8 mouse cellular contexts compared by ENCODE assay signal in genomic region chr11:67675562-67676540, GRCm38 (mm10). TPM values are rescaled to one million over a fixed set of nuclear protein-coding genes. Genes with fewer than 3 reads are reported as not detected.
DNase-seq lines count a peak whose midpoint lies in the region; ATAC-seq and TF ChIP-seq lines count a peak whose summit lies in the region.
"Had no signal": no experiment of that assay in that cellular context is flagged by ENCODE, and none has a peak within 500 bp of the region (broad histone marks: within the 10 kb centered on the region; RNA-seq: fewer than 3 reads in every experiment).

No protein-coding gene starts in this region.

- no peak for TF ChIP-seq POLR2A in bone marrow, adult 2 months (IDR thresholded peaks at IDR 0.05; ENCODE audit: borderline replicate concordance, control insufficient read depth, low read depth, low read length)
- TF ChIP-seq POLR2A in olfactory bulb, adult 2 months (IDR thresholded peaks at IDR 0.05; ENCODE audit: insufficient read depth, low read depth, low read length), result no peak

- no peaks in the 10 kb centered on the region for H3K9me3 ChIP-seq in intestine, postnatal 0 days (ENCODE audit: control insufficient read depth)
- H3K9me3 ChIP-seq in lung, embryonic 14.5 days (ENCODE audit: low read depth, low read length), result no peaks in the 10 kb centered on the region
- H3K9me3 ChIP-seq: heart, embryonic 15.5 days had no signal

- DNase-seq in spleen, postnatal 36 days (ENCODE audit: low spot score in 2 of 2), result peak; percentile 10 to 44
- DNase-seq in spleen, postnatal 14 days (ENCODE audit: low spot score in 2 of 2), result no peak
- DNase-seq in fibroblast of lung, adult 2 months (ENCODE audit: low read depth), result peak; percentile 20
- peak; percentile 93 for DNase-seq in lung, embryonic 14.5 days

- 26% methylated on average over 12 of the region's 12 CpGs for WGBS in bone marrow, adult 2 months
- WGBS in intestine, postnatal 0 days, result 62% methylated on average over 11 of the region's 12 CpGs
- WGBS in lung, embryonic 14.5 days, result 61% methylated on average over 12 of the region's 12 CpGs
- WGBS in olfactory bulb, adult 2 months, result 61% methylated on average over 12 of the region's 12 CpGs

- TF ChIP-seq CTCF in bone marrow, adult 2 months (IDR thresholded peaks at IDR 0.05; ENCODE audit: control insufficient read depth, insufficient read depth, low read length), result peak; percentile 58
- TF ChIP-seq CTCF in intestine, postnatal 0 days (IDR thresholded peaks at IDR 0.05; ENCODE audit: low read depth), result peak; percentile 90
- peak; percentile 92 for TF ChIP-seq CTCF in lung, embryonic 14.5 days (IDR thresholded peaks at IDR 0.05; ENCODE audit: low read depth)
- no peak for TF ChIP-seq CTCF in olfactory bulb, adult 2 months (IDR thresholded peaks at IDR 0.05; ENCODE audit: insufficient read depth, low read depth, low read length)

- H3K4me1 ChIP-seq in bone marrow, adult 2 months (ENCODE audit: control insufficient read depth, insufficient read depth, low read length), result peaks cover 3% of the 10 kb centered on the region
- H3K4me1 ChIP-seq in intestine, postnatal 0 days (replicated peaks; ENCODE audit: control insufficient read depth, insufficient read depth, low read length), result no peaks in the 10 kb centered on the region
- no peaks in the 10 kb centered on the region for H3K4me1 ChIP-seq in lung, embryonic 14.5 days (ENCODE audit: insufficient read depth)
- peaks cover 40% of the 10 kb centered on the region for H3K4me1 ChIP-seq in olfactory bulb, adult 2 months (ENCODE audit: control insufficient read depth, insufficient read depth, low read length)

- H3K9ac ChIP-seq in intestine, postnatal 0 days (ENCODE audit: low read depth, low read length), result no peak overlapping the region
- H3K9ac ChIP-seq in lung, embryonic 14.5 days, result no peak overlapping the region
- H3K9ac ChIP-seq: heart, embryonic 15.5 days had no signal

- H3K36me3 ChIP-seq in intestine, postnatal 0 days (ENCODE audit: control insufficient read depth, insufficient read depth), result no peaks in the 10 kb centered on the region
- H3K36me3 ChIP-seq in lung, embryonic 14.5 days (ENCODE audit: insufficient read depth), result no peaks in the 10 kb centered on the region
- H3K36me3 ChIP-seq: heart, embryonic 15.5 days had no signal

- H3K4me2 ChIP-seq in intestine, postnatal 0 days (replicated peaks; ENCODE audit: low read depth), result no peak overlapping the region
- H3K4me2 ChIP-seq in lung, embryonic 14.5 days, result no peak overlapping the region
- H3K4me2 ChIP-seq: heart, embryonic 15.5 days had no signal

- ATAC-seq in intestine, postnatal 0 days, result 0 out of 2 replicates have a peak, but pooled peaks have one; percentile 25
- ATAC-seq in lung, embryonic 14.5 days (ENCODE audit: insufficient read depth), result peak; percentile 60

- H3K27ac ChIP-seq in bone marrow, adult 2 months (ENCODE audit: control insufficient read depth, insufficient read depth, low read depth, low read length, poor library complexity), result peak overlapping the region; percentile 60
- H3K27ac ChIP-seq in intestine, postnatal 0 days (ENCODE audit: low read depth, low read length), result no peak overlapping the region
- no peak overlapping the region for H3K27ac ChIP-seq in lung, embryonic 14.5 days (ENCODE audit: low read depth)
- H3K27ac ChIP-seq in olfactory bulb, adult 2 months (ENCODE audit: insufficient read depth, low read depth, low read length), result 0 out of 2 replicates have a peak overlapping the region, but pooled peaks have one; percentile 10
- H3K27ac ChIP-seq: heart, embryonic 15.5 days had no signal

- no peaks in the 10 kb centered on the region for H3K27me3 ChIP-seq in intestine, postnatal 0 days (replicated peaks; ENCODE audit: control insufficient read depth, insufficient read depth, low read length)
- no peaks in the 10 kb centered on the region for H3K27me3 ChIP-seq in lung, embryonic 14.5 days (ENCODE audit: insufficient read depth, low read length)
- H3K27me3 ChIP-seq: heart, embryonic 15.5 days had no signal

- H3K4me3 ChIP-seq in bone marrow, adult 2 months (replicated peaks; ENCODE audit: control insufficient read depth, low read depth, low read length), result no peak overlapping the region
- no peak overlapping the region for H3K4me3 ChIP-seq in intestine, postnatal 0 days (ENCODE audit: low read depth, low read length)
- H3K4me3 ChIP-seq in lung, embryonic 14.5 days (ENCODE audit: low read depth, low read length), result no peak overlapping the region
- no peak overlapping the region for H3K4me3 ChIP-seq in olfactory bulb, adult 2 months (ENCODE audit: insufficient read depth, low read depth, low read length)
- H3K4me3 ChIP-seq: heart, embryonic 15.5 days had no signal

RNA-seq across cellular contexts. Expression of gene Rcvrn, which starts 19.3 kb away (rescaled TPM):
- not detected in 2 replicates for polyA plus RNA-seq in bone marrow, adult 2 months (2011; ENCODE audit: insufficient read depth, insufficient read length, low replicate concordance, missing spikeins)
- polyA plus RNA-seq in intestine, postnatal 0 days (2015; fragmentation: Nextera tagmentation; extraction: Ambion mirVana), result not detected in 2 replicates
- polyA plus RNA-seq in lung, embryonic 14.5 days (2014; fragmentation: Nextera tagmentation; extraction: Ambion mirVana), result not detected in 2 replicates
- not detected in 2 replicates for polyA plus RNA-seq in olfactory bulb, adult 2 months (2012; ENCODE audit: insufficient read depth, insufficient read length, low replicate concordance, missing spikeins)
- polyA plus RNA-seq: heart, embryonic 15.5 days had no signal

Comparison
In these comparisons a context has a peak if more than half of its experiments do, and no peak if none do; other contexts are left out.
1. DNase-seq: peak in spleen, postnatal 36 days (2 of 2), fibroblast of lung, adult 2 months (single experiment) and lung, embryonic 14.5 days (single experiment); none in spleen, postnatal 14 days (0 of 2).
2. H3K27ac ChIP-seq: peak in bone marrow, adult 2 months (single experiment) and olfactory bulb, adult 2 months (single experiment); none in intestine, postnatal 0 days (single experiment) and lung, embryonic 14.5 days (single experiment).